ENCODE assay signal across 9 mouse cellular contexts in the genomic region with DNA sequence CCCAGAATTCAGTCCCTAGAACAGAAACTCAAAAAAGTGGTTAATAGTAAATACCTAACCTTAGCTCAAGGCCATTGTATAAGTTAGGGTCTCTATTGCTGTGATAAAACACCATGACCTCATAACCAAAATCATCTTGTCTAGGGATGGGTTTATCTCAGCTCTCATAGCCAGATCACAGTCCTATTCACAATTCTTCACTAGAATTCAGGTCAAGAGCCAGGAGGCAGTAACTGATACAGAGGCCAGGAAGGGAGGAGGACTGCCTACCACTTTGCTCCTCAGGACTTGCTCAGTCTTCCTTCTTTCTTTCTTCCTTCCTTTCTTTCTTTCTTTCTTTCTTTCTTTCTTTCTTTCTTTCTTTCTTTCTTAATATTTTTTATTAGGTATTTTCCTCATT. TPM values are rescaled to one million over a fixed set of nuclear protein-coding genes. Genes with fewer than 3 reads are reported as not detected.
DNase-seq lines count a peak whose midpoint lies in the region; ATAC-seq and TF ChIP-seq lines count a peak whose summit lies in the region.
"Had no signal": no experiment of that assay in that cellular context is flagged by ENCODE, and none has a peak within 500 bp of the region (broad histone marks: within the 10 kb centered on the region; RNA-seq: fewer than 3 reads in every experiment).

No protein-coding gene starts in this region.

- peak overlapping the region; percentile 56 for H3K4me2 ChIP-seq in heart, embryonic 16.5 days (ENCODE audit: low read depth, low read length)
- H3K4me2 ChIP-seq in hindbrain, embryonic 13.5 days: peak overlapping the region; percentile 30
- H3K4me2 ChIP-seq in midbrain, embryonic 13.5 days (replicated peaks): peak overlapping the region; percentile 38

- no peak overlapping the region for H3K27ac ChIP-seq in heart, embryonic 16.5 days (ENCODE audit: low read length)
- H3K27ac ChIP-seq in hindbrain, embryonic 13.5 days: no peak overlapping the region
- H3K27ac ChIP-seq in midbrain, embryonic 13.5 days: no peak overlapping the region
- no peak overlapping the region for H3K27ac ChIP-seq in left cerebral cortex, adult 2 months

- no peak for TF ChIP-seq CTCF in left cerebral cortex, adult 2 months (IDR thresholded peaks at IDR 0.05)

- no peaks in the 10 kb centered on the region for H3K9me3 ChIP-seq in heart, embryonic 16.5 days (replicated peaks; ENCODE audit: control insufficient read depth, low read length)
- H3K9me3 ChIP-seq in hindbrain, embryonic 13.5 days: no peaks in the 10 kb centered on the region
- H3K9me3 ChIP-seq in midbrain, embryonic 13.5 days: no peaks in the 10 kb centered on the region

- H3K4me1 ChIP-seq in heart, embryonic 16.5 days (ENCODE audit: control insufficient read depth, insufficient read depth, low read length): peaks cover 9% of the 10 kb centered on the region
- H3K4me1 ChIP-seq in hindbrain, embryonic 13.5 days (replicated peaks): peaks cover 21% of the 10 kb centered on the region
- H3K4me1 ChIP-seq in midbrain, embryonic 13.5 days (replicated peaks): peaks cover 21% of the 10 kb centered on the region

- intact Hi-C loops in left cerebral cortex, adult 2 months (cut with DNase I): no loop called here

- no peaks in the 10 kb centered on the region for H3K36me3 ChIP-seq in heart, embryonic 16.5 days (ENCODE audit: control insufficient read depth, insufficient read depth)
- 0 out of 2 replicates have a peak, but pooled peaks cover 3% of the 10 kb centered on the region for H3K36me3 ChIP-seq in hindbrain, embryonic 13.5 days
- H3K36me3 ChIP-seq in midbrain, embryonic 13.5 days: no peaks in the 10 kb centered on the region; the same call in 1 of the 2 replicates

- H3K9ac ChIP-seq in heart, embryonic 16.5 days (ENCODE audit: low read length): no peak overlapping the region
- peak overlapping the region; percentile 61; the same call in 1 of the 2 replicates for H3K9ac ChIP-seq in hindbrain, embryonic 13.5 days
- H3K9ac ChIP-seq in midbrain, embryonic 13.5 days (replicated peaks): peak overlapping the region; percentile 28; the same call in 1 of the 2 replicates

- no peak for ATAC-seq in heart, embryonic 16.5 days (replicated peaks; ENCODE audit: extremely low read depth, insufficient read depth, low FRiP score)
- ATAC-seq in hindbrain, embryonic 13.5 days (ENCODE audit: low FRiP score): no peak
- ATAC-seq in midbrain, embryonic 13.5 days: no peak

- H3K4me3 ChIP-seq in heart, embryonic 16.5 days (ENCODE audit: low read length): peak overlapping the region; percentile 34
- H3K4me3 ChIP-seq in hindbrain, embryonic 13.5 days: 0 out of 2 replicates have a peak overlapping the region, but pooled peaks have one; percentile 7
- peak overlapping the region; percentile 19 for H3K4me3 ChIP-seq in midbrain, embryonic 13.5 days (replicated peaks)
- H3K4me3 ChIP-seq in left cerebral cortex, adult 2 months: no peak overlapping the region

- no peaks in the 10 kb centered on the region for H3K27me3 ChIP-seq in heart, embryonic 16.5 days (ENCODE audit: control insufficient read depth, insufficient read depth, low read length)
- H3K27me3 ChIP-seq in hindbrain, embryonic 13.5 days: no peaks in the 10 kb centered on the region
- H3K27me3 ChIP-seq in midbrain, embryonic 13.5 days: no peaks in the 10 kb centered on the region

- no peak for DNase-seq in heart, adult 11 months
- DNase-seq in adipocyte (ENCODE audit: low spot score): peak; percentile 10
- DNase-seq in right cerebral cortex, postnatal 10 days (ENCODE audit: low spot score in 2 of 2): no peak
- no peak for DNase-seq in thymus, postnatal 10 days (ENCODE audit: low spot score in 2 of 2)
- DNase-seq in left cerebral cortex, adult 2 months (ENCODE audit: extremely low spot score in 1 of 2, low spot score in 2 of 2): no peak
- DNase-seq: thymus, adult 2 months had no signal

RNA-seq across cellular contexts. Expression of a gene that starts 1.5 kb away (rescaled TPM):
- polyA plus RNA-seq in heart, embryonic 16.5 days (2015; fragmentation: Nextera tagmentation; extraction: Ambion mirVana): 13.3 TPM in 2 replicates
- polyA plus RNA-seq in hindbrain, embryonic 13.5 days (2015; fragmentation: Nextera tagmentation; extraction: Ambion mirVana): 18.5 and 18.8 TPM in 2 replicates
- polyA plus RNA-seq in midbrain, embryonic 13.5 days (2015; fragmentation: Nextera tagmentation; extraction: Ambion mirVana): 22.7 and 23.3 TPM in 2 replicates
- 1 to 10 TPM; 8.2 to 8.8 TPM for total RNA-seq in left cerebral cortex, adult 2 months (2021)

RNA-seq across cellular contexts. Expression of a gene that starts 1.5 kb away (rescaled TPM):
- 13.5 and 17.2 TPM in 2 replicates for polyA plus RNA-seq in heart, embryonic 16.5 days (2015; fragmentation: Nextera tagmentation; extraction: Ambion mirVana)
- polyA plus RNA-seq in hindbrain, embryonic 13.5 days (2015; fragmentation: Nextera tagmentation; extraction: Ambion mirVana): 9.6 and 11.3 TPM in 2 replicates
- polyA plus RNA-seq in midbrain, embryonic 13.5 days (2015; fragmentation: Nextera tagmentation; extraction: Ambion mirVana): 14.9 and 15.8 TPM in 2 replicates
- total RNA-seq in left cerebral cortex, adult 2 months (2021): 1 to 10 TPM in 1 of 2 experiments, under 1 TPM in 1; 0.47 to 1.9 TPM

RNA-seq across cellular contexts. Expression of a gene that starts 34.6 kb away (rescaled TPM):
- polyA plus RNA-seq in heart, embryonic 16.5 days (2015; fragmentation: Nextera tagmentation; extraction: Ambion mirVana): 0.11 and 0.12 TPM in 2 replicates
- 0.21 TPM in 1 of 2 replicates, not detected in the other for polyA plus RNA-seq in hindbrain, embryonic 13.5 days (2015; fragmentation: Nextera tagmentation; extraction: Ambion mirVana)
- polyA plus RNA-seq in midbrain, embryonic 13.5 days (2015; fragmentation: Nextera tagmentation; extraction: Ambion mirVana): 0.11 and 0.12 TPM in 2 replicates
- not detected for total RNA-seq in left cerebral cortex, adult 2 months (2021)
